Mouse (Mus musculus) neutrophil, adult 5-6 weeks (primary cell): ENCODE data around the gene Cacfd1. TPM values are rescaled to one million over a fixed set of nuclear protein-coding genes. Genes with fewer than 3 reads are reported as not detected.

Experiments used
- ATAC-seq: fragments of 151-379, 151-347 bp; 2 replicates; pipeline ENCODE4 v1.8.0; 2017; ENCODE audit warnings: mild to moderate bottlenecking, moderate TSS enrichment; ENCODE audit not compliant: insufficient number of reproducible peaks, poor library complexity, low FRiP score, severe bottlenecking; ENCODE audit errors: extremely low read depth
- total RNA-seq: library from RNA; stranded (forward); fragments of 200-1000 nt; gene quantifications from 2 replicates; pipeline ENCODE4 v1.2.3, GENCODE M21; 2017

The Cacfd1 gene
- total RNA-seq, 1 experiment from 2014 or later, result 16.9 TPM

GRCm38 (mm10) chr2:27025545-27025944 lies 15.8 kb downstream of the Cacfd1 start:
- peak; percentile 70 for ATAC-seq

GRCm38 (mm10) chr2:27026332-27026731 lies 16.6 kb downstream of the Cacfd1 start:
- ATAC-seq, result no peak

- no peak for ATAC-seq
Measured at GRCm38 (mm10) chr2:27026857-27027617, 17.3 kb downstream of the Cacfd1 start.

GRCm38 (mm10) chr2:27027618-27028436 lies 18.1 kb downstream of the Cacfd1 start, which contains the start of gene Slc2a6:
Slc2a6 (minus strand) TSS chr2:27027998.
- ATAC-seq, result peak; percentile 84

GRCm38 (mm10) chr2:27028437-27029015 lies 18.8 kb downstream of the Cacfd1 start:
- no peak for ATAC-seq

GRCm38 (mm10) chr2:27032361-27032760 lies 22.6 kb downstream of the Cacfd1 start:
- ATAC-seq, result no peak

- ATAC-seq, result no peak
Measured at GRCm38 (mm10) chr2:27036003-27036402, 26.3 kb downstream of the Cacfd1 start.

- ATAC-seq, result no peak
Measured at GRCm38 (mm10) chr2:27037008-27037407, 27.3 kb downstream of the Cacfd1 start.

GRCm38 (mm10) chr2:27038596-27038995 lies 28.9 kb downstream of the Cacfd1 start:
- ATAC-seq, result peak; percentile 61; the same call in 1 of the 2 replicates

GRCm38 (mm10) chr2:27039286-27039685 lies 29.6 kb downstream of the Cacfd1 start:
- ATAC-seq, result no peak

- ATAC-seq, result no peak
Measured at GRCm38 (mm10) chr2:27042131-27042844, 32.6 kb downstream of the Cacfd1 start.

GRCm38 (mm10) chr2:27043461-27043860 lies 33.7 kb downstream of the Cacfd1 start:
- ATAC-seq, result 0 out of 2 replicates have a peak, but pooled peaks have one; percentile 21

- ATAC-seq, result no peak
Measured at GRCm38 (mm10) chr2:27044166-27044565, 34.4 kb downstream of the Cacfd1 start.

GRCm38 (mm10) chr2:27044641-27045040 lies 34.9 kb downstream of the Cacfd1 start:
- ATAC-seq, result no peak

- ATAC-seq, result no peak
Measured at GRCm38 (mm10) chr2:27045979-27046770, 36.4 kb downstream of the Cacfd1 start.

GRCm38 (mm10) chr2:27049408-27049807 lies 39.7 kb downstream of the Cacfd1 start:
- ATAC-seq, result no peak

GRCm38 (mm10) chr2:27058251-27058650 lies 48.5 kb downstream of the Cacfd1 start:
- no peak for ATAC-seq

GRCm38 (mm10) chr2:27058751-27059150 lies 49.0 kb downstream of the Cacfd1 start:
- ATAC-seq, result no peak
